Mouse (Mus musculus): ENCODE results near the gene Appl1.
"Not testable (repeated sequence)": the region's sequence is repeated elsewhere in the genome, so short reads cannot be mapped to it uniquely, and the experiment has no call there.

Gene Appl1

DNA sequence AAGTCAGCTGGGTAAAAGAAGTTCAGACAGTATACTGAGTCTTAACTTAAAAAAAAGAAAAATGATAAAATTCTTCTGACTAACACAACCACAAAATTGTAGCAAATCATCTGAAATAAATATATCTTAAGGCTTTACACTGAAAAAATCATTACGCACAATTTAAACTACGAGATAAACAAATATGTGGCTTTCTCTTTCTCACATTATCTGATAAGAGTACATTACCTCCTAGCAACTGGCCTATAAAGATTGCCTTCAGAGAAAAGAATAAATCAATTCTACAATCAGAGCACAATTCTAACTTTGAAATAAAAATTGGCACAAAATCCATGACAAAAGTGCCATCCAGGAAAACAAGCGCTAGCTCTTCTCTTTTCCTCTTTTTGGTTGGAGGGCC, 1.9 kb downstream of the Appl1 start:
- DNase-seq (ENCODE audit: low read depth), result no peak

DNA sequence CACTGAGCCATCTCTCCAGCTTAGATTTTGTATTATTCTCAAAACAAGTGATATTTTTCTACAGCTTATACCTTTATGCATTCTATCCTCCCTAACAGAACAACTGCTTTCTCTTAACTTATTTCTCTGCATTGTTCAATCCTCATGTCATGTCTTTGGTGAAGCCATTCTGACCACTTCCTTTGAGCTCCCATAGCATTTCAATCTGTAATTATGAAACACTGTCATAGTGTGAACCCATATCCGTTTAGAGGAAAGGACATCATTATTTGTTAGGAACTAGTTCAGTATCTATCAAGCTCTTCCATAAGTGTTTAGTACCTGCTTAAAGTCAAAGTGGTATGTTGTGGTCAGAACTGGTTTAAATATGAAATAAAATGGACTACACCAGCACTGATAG, 10.5 kb downstream of the Appl1 start:
- no peak for DNase-seq (ENCODE audit: low read depth)

DNA sequence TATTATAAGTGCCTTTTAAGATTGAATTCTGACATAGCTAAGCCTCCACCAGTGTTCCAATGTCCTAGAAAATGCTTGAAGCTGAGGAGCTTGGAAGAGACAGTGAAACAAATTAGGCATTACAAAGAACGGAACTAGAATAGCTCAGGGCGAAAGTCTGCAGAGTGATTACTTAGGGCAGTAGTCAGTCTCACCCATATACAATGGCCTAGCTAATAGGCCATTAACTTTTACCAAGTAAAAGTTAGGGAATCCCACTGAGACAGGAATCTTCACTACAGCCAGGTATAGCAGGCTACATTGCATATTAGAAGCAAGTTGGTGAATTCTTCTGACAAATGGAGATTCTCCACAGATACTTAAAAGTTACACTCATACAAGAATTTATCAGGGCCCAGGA, 14.9 kb downstream of the Appl1 start:
- DNase-seq (ENCODE audit: low read depth), result not testable (repeated sequence)

DNA sequence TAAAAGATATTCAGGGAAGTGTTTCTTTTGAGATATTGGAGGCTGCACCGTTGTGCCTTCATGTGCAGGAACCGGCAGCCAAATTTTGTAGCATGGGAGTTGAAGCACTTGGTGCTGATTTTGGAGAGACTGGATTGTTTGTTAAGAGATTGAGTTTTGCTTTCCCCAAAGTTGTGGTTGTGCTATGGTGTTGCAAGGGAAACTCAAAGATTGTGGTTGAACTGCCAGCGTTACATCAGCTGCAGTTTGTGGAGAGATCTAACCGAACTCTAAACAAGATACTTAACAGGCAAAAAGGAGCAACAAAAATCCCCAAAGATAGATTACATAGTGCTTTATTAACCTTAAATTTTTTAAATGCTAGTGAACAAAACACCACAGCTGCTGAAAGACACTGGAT, 35.5 kb downstream of the Appl1 start:
- DNase-seq (ENCODE audit: low read depth), result no peak

DNA sequence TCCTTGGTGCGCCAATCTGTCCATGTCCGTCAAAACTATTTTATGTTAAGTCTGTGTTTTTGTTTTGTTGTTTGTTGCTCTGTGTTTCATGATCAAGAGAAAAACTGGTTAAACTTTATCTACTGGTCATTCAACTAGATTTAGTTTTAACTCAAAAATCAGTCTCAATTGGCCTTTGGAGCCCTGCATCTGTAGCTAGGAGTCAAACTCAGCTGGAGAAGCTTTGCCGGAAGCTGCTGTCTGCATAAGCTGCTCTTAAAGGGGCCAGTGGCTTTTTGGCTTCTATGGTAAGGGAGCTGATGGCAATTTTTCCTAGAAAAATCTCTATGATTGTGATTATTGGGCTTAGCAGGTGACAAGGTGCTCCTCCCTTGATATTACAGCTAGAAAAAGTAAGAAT, 36.1 kb downstream of the Appl1 start:
- DNase-seq (ENCODE audit: low read depth), result no peak

DNA sequence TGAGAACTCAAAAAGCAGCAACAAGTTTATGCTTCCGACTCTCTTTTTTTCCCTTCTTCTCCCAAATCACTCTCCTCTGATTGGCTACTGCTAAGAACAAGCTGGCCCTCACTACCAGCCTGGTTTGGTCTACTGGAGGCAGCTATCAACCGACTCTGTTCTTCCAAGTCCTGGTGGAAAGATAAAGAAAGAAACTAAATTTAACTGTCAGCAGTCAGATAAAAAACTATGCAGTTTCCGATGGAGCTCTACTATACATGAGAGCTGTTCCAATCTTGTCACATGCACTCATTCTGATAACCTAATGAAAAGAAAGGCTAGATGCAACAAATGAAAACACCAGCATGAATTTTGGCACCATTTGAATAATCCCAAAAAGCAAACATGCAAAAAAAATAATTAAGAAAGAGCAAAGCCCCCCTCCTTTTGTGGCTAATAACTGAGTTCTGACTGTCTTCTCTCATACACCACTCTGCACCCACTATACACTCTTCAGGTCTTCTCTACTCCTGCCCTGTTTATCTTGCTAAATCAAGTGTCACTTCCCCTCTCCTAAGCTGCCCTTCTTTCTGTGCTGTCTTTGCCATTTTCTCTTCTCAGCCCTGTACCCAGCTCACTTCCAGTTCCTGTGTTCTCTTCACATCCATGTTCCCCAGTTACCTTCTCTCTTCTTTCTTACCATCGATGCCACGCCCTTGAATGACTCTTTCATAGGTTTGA, 47.2 kb downstream of the Appl1 start:
- no peak for DNase-seq (ENCODE audit: low read depth)

DNA sequence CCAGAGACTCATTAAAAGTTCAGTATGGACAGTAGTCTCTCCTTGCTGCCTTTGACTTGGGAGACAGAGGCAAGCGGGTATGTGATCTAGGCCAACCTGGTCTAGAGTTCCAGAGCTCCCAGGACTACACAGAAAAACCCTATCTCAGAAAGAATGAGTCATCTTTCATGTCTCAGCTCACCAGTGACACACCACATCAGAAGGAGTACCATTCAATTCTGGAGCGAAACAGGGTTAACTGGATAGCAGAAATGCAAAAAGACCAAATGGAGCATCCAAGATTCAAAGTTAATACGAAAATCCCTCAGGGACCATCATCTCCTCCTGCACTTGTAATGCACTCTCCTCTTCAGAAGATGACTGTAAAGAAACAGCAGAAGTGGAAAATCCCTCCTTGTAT, 51.7 kb downstream of the Appl1 start:
- DNase-seq (ENCODE audit: low read depth), result no peak

DNA sequence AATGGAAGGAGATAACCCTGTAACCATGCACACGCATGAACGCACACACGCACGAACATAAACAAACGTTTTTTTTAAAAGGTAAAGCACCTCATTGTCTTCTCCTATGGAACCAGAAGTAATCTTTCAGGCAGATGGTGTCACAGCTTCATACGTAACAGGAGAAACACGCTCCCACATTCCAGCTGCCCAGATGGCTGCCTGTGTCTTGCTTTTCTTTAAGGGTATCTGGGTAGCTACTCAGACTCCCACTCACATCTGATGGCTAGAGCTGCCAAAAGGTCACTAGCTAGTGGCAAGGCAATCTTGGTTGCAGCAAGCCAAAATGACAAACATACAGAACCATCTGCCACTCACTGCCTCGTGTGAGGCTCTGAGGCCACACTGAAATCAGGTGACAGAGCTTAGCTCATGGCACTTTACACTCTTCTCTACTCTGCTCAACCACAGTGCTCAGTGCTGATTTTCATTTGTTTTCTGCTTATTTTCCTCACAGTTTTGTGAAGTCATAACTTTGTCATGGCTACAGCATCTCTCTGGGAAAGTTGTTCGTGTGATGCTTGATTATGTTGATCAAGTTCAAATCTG, 57.3 kb downstream of the Appl1 start:
- no peak for DNase-seq (ENCODE audit: low read depth)

DNA sequence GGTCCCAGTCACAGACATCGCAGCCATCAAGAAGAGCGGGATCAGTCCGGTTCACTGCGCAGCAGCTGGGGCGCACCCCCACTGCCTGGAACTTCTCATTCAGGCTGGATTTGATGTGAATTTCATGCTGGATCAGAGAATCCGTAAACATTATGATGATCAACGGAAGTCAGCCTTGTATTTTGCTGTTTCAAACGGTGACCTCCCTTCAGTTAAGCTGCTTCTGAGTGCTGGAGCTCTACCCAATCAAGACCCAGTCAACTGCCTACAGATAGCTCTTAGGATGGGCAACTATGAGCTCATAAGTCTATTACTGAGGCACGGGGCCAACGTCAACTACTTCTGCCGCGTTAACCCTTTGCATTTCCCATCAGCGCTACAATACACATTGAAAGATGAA, 59.2 kb downstream of the Appl1 start:
- no peak for DNase-seq (ENCODE audit: low read depth)

DNA sequence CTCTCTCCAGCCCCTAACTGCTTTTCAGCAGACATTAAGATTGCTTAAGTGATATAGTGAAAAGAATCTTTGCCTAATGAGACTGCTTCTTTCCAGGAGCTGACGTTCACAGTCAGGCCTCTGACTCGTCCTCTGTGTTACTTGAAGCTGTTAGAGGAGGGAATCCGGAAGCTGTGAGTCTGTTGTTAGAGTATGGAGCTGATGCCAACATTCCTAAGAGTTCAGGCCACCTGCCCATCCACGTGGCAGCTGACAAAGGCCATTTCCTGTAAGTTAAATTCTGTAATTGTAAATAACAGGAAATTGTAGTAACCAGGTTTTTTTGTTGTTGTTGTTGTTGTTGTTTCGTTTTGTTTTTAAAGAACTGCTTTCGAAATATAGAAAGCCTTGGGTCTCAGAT, 59.8 kb downstream of the Appl1 start:
- no peak for DNase-seq (ENCODE audit: low read depth)

DNA sequence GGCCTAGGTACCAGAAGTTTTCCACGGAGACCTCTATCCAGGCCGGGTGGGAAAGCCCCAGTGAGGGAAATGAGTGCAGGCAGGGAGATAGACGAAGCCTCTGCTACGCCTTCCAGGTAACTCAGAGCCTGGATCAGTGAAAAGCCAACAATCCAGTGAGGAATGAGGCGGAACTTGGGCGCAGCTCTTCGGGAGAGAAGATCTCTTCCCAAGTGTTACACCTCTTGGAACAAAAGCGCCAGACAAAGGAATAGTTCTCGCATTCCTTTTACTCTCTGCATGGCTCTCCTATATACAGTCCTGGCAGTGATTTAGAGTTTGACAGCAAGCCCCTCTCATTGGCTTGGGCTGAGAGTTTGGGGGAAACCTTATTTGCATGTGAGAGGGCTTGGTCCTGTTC, 60.6 kb downstream of the Appl1 start:
- DNase-seq (ENCODE audit: low read depth), result not testable (repeated sequence)

DNA sequence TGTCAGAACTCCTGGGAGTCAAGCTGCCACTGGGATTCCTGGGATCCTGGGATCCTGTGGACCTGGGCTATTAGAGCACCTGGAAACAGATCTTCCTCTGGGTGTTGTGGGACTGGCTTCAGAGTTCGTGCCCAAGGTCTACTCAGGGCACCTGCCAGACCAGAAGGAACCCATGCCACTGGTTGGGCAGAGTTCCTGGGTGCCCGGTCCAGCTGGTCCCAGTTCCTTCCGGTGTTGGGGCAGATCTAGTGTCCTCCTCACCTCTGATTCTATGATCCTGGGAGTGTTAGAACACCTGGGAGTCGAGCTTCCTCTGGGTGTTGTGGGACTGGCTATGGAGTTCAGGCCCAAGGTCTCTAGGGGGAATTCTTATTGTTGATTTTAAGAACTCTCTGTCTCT, 63.6 kb downstream of the Appl1 start:
- DNase-seq (ENCODE audit: low read depth), result no peak

DNA sequence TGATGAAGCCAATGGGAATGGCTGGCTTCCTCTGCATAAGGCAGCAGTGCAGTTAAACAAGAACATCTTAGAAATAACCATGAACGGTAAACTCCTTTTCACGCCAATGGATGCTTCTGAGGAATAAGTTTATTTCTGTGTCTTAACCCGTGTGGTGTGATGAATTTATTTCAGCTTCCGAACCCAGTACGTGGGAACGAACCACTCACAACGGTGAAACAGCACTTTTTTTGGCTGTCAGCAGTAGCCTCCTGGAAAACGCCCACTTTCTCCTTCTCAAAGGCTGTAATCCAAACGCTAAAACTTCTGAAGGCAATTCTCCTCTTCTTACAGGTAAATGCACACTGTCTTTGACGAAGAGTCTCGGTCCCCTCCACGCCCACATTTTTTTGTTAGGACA, 70.1 kb downstream of the Appl1 start:
- DNase-seq (ENCODE audit: low read depth), result no peak

DNA sequence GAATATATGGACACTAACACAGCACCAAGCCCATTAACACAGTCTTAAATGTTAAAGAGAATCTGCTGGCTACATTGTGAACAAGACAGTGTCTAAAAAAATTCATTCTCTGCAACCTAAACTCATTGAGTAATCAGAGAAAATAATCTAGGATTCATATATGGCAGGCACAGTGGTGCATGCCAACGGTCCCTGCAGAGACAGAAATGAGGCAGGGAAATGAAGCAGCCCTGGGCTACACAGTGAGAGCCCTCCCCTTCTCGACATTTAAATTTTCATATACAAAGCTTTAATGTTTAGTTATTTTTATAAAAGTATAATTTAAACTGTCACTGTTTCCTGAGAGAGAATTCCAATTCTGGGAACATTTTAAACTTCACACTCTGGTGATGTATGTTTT, 71.5 kb downstream of the Appl1 start:
- no peak for DNase-seq (ENCODE audit: low read depth)

DNA sequence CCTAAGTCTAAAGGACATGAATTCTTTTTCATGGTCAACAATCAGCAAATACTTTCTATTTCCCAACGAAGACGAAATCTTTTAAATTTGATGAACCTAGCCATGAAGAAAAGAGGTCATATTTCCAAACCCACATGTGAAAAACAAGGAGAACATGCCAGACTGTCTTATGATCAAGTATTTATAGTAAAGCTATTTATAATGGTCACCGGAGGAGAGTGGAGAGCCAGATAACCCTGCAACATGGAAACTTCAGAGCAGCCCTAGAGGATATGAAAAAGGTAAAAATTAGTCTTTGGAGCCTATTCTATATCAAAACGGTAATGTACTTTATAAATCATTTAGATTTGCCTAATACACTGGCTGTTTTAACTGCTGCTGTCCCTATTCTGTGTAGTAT, 76.6 kb downstream of the Appl1 start, which contains the start of gene Asb14:
TSS of gene Asb14 (plus strand) at position 166 of the 400 bp plus-strand sequence.
- DNase-seq (ENCODE audit: low read depth), result no peak

DNA sequence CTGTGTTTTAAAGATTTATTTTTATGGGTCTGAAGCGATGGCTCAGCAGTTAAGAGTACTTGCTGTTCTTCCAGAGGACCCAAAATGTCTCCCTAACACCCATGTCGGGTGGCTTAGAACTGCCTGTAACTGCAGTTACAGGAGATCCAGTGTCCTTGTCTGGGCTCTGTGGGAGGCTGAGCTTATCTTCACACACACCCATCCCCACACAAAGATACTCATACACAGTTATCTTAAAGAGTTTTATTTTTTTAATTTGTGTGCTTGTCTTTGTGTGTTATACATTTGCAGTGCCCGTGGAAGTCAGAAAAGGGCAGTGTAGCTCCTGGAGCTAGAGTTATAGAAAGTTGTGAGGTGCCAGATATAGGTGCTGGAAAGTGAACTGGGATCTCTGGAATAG, 80.3 kb downstream of the Appl1 start:
- DNase-seq (ENCODE audit: low read depth), result no peak

DNA sequence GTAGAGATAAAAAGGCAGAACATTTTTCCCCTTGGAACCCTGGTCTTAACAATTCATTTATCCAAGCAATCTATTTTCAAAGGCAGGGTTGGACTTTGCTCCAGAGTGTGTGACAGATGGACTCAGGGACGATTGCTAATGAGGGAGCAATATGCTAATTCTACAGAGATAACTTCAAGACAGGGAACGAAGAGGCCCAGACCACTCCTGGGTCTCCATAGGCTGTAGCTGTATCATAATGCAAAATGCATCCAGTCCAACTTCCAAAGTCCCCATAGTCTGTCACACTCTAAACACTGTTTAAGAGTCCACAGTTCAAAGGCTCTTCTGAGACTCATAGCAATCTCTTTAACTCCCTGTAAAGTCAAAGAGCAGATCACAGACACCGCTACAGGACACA, 83.8 kb downstream of the Appl1 start:
- DNase-seq (ENCODE audit: low read depth), result no peak

DNA sequence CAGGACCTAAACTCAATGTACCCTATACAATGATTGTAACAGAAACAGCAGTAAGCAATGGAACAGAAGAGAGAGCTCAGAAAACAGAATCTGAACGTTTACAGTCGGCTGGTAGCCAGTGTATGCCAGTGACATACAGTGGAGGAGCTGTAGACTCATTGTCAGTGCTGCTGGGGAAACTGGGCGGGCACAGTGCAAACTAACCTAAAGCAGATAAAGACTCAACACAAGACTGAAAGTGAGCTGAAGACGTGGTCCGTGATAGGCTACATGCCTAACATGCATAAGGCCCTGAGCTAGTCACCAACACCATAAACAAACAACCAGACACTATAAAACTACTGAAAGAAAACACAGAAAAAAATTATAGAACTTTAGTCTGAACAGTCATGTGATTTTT, 89.3 kb downstream of the Appl1 start:
- no peak for DNase-seq (ENCODE audit: low read depth)

DNA sequence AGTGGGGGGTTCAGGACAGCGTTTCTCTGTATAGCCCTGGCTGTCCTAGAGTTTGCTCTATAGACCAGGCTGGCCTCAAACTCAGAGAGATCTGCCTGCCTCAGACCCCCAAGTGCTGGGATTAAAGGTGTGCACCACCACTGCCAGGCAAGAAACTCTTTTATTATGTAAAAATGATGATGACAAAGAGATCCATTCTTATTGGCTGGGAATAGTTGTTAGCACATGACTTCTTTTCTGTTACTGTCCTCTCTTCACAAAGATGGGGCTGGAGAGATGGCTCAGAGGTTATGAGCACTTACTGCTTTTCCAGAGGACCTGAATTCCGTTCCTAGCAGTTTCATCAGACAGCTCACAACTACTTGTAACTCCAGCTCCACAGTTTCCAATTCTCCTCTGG, 91.1 kb downstream of the Appl1 start:
- DNase-seq (ENCODE audit: low read depth), result no peak

DNA sequence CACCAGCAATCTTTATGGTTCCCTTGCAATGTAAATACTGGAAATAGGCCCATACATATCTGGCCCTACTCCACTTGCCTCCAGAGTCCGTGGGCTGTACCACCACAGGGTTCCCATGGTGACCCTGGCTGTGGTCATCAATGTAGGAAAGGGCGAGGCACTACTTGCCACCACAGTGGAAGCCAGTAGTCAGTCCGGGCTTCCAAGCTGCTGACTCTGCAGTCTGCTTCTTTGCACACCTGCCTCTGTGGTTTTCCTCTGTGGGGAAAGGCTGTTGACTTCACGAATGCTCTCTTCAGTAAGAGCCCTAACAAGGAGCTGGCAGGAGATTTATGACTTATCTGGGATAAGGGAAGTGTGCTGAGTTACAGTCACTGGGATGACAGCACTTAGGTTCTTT, 92.3 kb downstream of the Appl1 start:
- no peak for DNase-seq (ENCODE audit: low read depth)
